Mouse (Mus musculus) hindbrain, embryonic 11.5 days (tissue): ENCODE measurements around the gene Nmu. TPM values are rescaled to one million over a fixed set of nuclear protein-coding genes. Genes with fewer than 3 reads are reported as not detected.

Experiments
- ATAC-seq: fragments of 200-750 bp; cut with Nextera tagmentation; 2 replicates; pipeline ENCODE4 v1.8.0; 2017; ENCODE audit warnings: mild to moderate bottlenecking, moderate TSS enrichment, moderate library complexity; ENCODE audit not compliant: low FRiP score
- DNase-seq: peaks from one replicate; pipeline ENCODE4 v3.0.0-alpha.2; 2015; ENCODE audit warnings: low spot score
- H3K27ac ChIP-seq: fragments of 300-500 bp; sonication (generic); 2 replicates; pipeline ENCODE4 v1.5.1; 2014; ENCODE audit warnings: mild to moderate bottlenecking, low read depth, low read length
- H3K27me3 ChIP-seq: fragments of 300-500 bp; sonication (generic); 2 replicates; pipeline ENCODE4 v1.6.1; 2014; ENCODE audit warnings: mild to moderate bottlenecking, low read length, moderate library complexity, mixed read lengths; ENCODE audit not compliant: control insufficient read depth, insufficient read depth
- H3K36me3 ChIP-seq: fragments of 300-500 bp; sonication (generic); 2 replicates; pipeline ENCODE4 v1.6.1; 2014; ENCODE audit warnings: mild to moderate bottlenecking, low read length, moderate library complexity, mixed read lengths; ENCODE audit not compliant: control insufficient read depth, insufficient read depth
- H3K4me1 ChIP-seq: fragments of 300-500 bp; sonication (generic); replicated peaks from 2 replicates; pipeline ENCODE4 v1.6.1; 2014; ENCODE audit warnings: low read length, mixed read lengths; ENCODE audit not compliant: control insufficient read depth, insufficient read depth
- H3K4me2 ChIP-seq: fragments of 300-500 bp; sonication (generic); replicated peaks from 2 replicates; pipeline ENCODE4 v1.6.1; 2014; ENCODE audit warnings: mild to moderate bottlenecking, low read depth, low read length
- H3K4me3 ChIP-seq: fragments of 300-500 bp; sonication (generic); 2 replicates; pipeline ENCODE4 v1.5.1; 2014; ENCODE audit warnings: low read depth, low read length
- H3K9ac ChIP-seq: fragments of 300-500 bp; sonication (generic); 2 replicates; pipeline ENCODE4 v1.6.1; 2014; ENCODE audit warnings: low read depth, low read length
- H3K9me3 ChIP-seq: fragments of 300-500 bp; sonication (generic); 2 replicates; pipeline ENCODE4 v1.6.1; 2016; ENCODE audit warnings: low read length; ENCODE audit not compliant: control insufficient read depth
- whole genome bisulfite sequencing: fragments of 180-500 bp; shearing (Covaris S2); extraction: QIAGEN DNeasy Blood & Tissue Kit; methylation state at CpG from one replicate; pipeline ENCODE4 v1.1.7; 2014; 5-methylcytosine and 5-hydroxymethylcytosine counted together
- polyA plus RNA-seq: library from polyadenylated mRNA; unstranded; fragments of >200 nt; fragmentation: Nextera tagmentation; extraction: Ambion mirVana; gene quantifications from 2 replicates; pipeline ENCODE4 v1.2.1, GENCODE M21; 2014

Nmu gene
- polyA plus RNA-seq, 1 experiment from 2014 or later = not detected

GRCm38 (mm10) chr5:76304452-76305341 lies 58.9 kb downstream of the Nmu start, which contains the start of gene Clock:
Gene Clock, minus strand, starts transcription at chr5:76304792.
- peak; percentile 88 for ATAC-seq
- DNase-seq = peak; percentile 93
- WGBS = under 1% methylated on average over 69 of the region's 104 CpGs
- Histone ChIP-seq H3K4me2 (peak within 1 kb of the TSS; percentile 56), H3K4me3 (peak within 1 kb of the TSS; percentile 76), H3K9me3 (no peaks in the 10 kb centered on the region), H3K27ac (peak within 1 kb of the TSS; percentile 98), H3K36me3 (no peaks in the 10 kb centered on the region), H3K4me1 (no peaks in the 10 kb centered on the region), H3K27me3 (no peaks in the 10 kb centered on the region), H3K9ac (peak within 1 kb of the TSS; percentile 84)

GRCm38 (mm10) chr5:76303745-76304451 lies 59.7 kb downstream of the Nmu start:
- ATAC-seq (peak; percentile 89), DNase-seq (peak; percentile 80)
- no peaks in the 10 kb centered on the region for H3K9me3 ChIP-seq
- peak overlapping the region; percentile 76 for H3K4me3 ChIP-seq
- no peaks in the 10 kb centered on the region for H3K4me1 ChIP-seq
- no peaks in the 10 kb centered on the region for H3K36me3 ChIP-seq
- H3K27me3 ChIP-seq = no peaks in the 10 kb centered on the region
- under 1% methylated on average over 49 of the region's 100 CpGs for WGBS
- peak overlapping the region; percentile 84 for H3K9ac ChIP-seq
- peak overlapping the region; percentile 98 for H3K27ac ChIP-seq
- H3K4me2 ChIP-seq = peak overlapping the region; percentile 56

GRCm38 (mm10) chr5:76303379-76303744 lies 60.2 kb downstream of the Nmu start:
- Histone ChIP-seq H3K27me3 (no peaks in the 10 kb centered on the region), H3K27ac (peak overlapping the region; percentile 98), H3K9me3 (no peaks in the 10 kb centered on the region), H3K36me3 (no peaks in the 10 kb centered on the region), H3K4me3 (peak overlapping the region; percentile 76), H3K9ac (peak overlapping the region; percentile 84), H3K4me1 (no peaks in the 10 kb centered on the region), H3K4me2 (peak overlapping the region; percentile 56)
- DNase-seq (no peak), ATAC-seq (no peak)
- 7% methylated on average over 11 of the region's 11 CpGs for WGBS

- ATAC-seq (no peak), DNase-seq (no peak)
- Histone ChIP-seq H3K4me3 (no peak overlapping the region), H3K36me3 (no peaks in the 10 kb centered on the region), H3K27ac (no peak overlapping the region), H3K27me3 (no peaks in the 10 kb centered on the region), H3K9ac (no peak overlapping the region), H3K4me2 (no peak overlapping the region), H3K9me3 (no peaks in the 10 kb centered on the region), H3K4me1 (no peaks in the 10 kb centered on the region)
- WGBS = 94% methylated on average over 2 of the region's 2 CpGs
Measured at GRCm38 (mm10) chr5:76302009-76302408, 61.6 kb downstream of the Nmu start.

- no peaks in the 10 kb centered on the region for H3K9me3 ChIP-seq
- WGBS = 89% methylated on average over 8 of the region's 8 CpGs
- H3K36me3 ChIP-seq = no peaks in the 10 kb centered on the region
- no peaks in the 10 kb centered on the region for H3K27me3 ChIP-seq
- no peak overlapping the region for H3K4me2 ChIP-seq
- H3K27ac ChIP-seq = no peak overlapping the region
- no peak for DNase-seq
- H3K4me1 ChIP-seq = no peaks in the 10 kb centered on the region
- no peak overlapping the region for H3K9ac ChIP-seq
- no peak for ATAC-seq
- H3K4me3 ChIP-seq = no peak overlapping the region
Measured at GRCm38 (mm10) chr5:76289234-76289691, 74.3 kb downstream of the Nmu start.

GRCm38 (mm10) chr5:76288256-76288655 lies 75.3 kb downstream of the Nmu start:
- Histone ChIP-seq H3K27me3 (no peaks in the 10 kb centered on the region), H3K4me1 (no peaks in the 10 kb centered on the region), H3K9ac (no peak overlapping the region), H3K4me2 (no peak overlapping the region), H3K9me3 (no peaks in the 10 kb centered on the region), H3K36me3 (no peaks in the 10 kb centered on the region), H3K4me3 (no peak overlapping the region), H3K27ac (no peak overlapping the region)
- ATAC-seq (no peak), DNase-seq (no peak)
- WGBS = 91% methylated on average over 3 of the region's 3 CpGs

- H3K4me3 ChIP-seq = no peak overlapping the region
- H3K4me1 ChIP-seq = no peaks in the 10 kb centered on the region
- ATAC-seq = no peak
- H3K9me3 ChIP-seq = no peaks in the 10 kb centered on the region
- H3K9ac ChIP-seq = no peak overlapping the region
- no peaks in the 10 kb centered on the region for H3K36me3 ChIP-seq
- H3K27me3 ChIP-seq = no peaks in the 10 kb centered on the region
- WGBS = 83% methylated on average over 5 of the region's 5 CpGs
- no peak overlapping the region for H3K4me2 ChIP-seq
- no peak for DNase-seq
- H3K27ac ChIP-seq = no peak overlapping the region
Measured at GRCm38 (mm10) chr5:76287062-76287461, 76.5 kb downstream of the Nmu start.

- H3K9ac ChIP-seq = no peak overlapping the region
- H3K27ac ChIP-seq = no peak overlapping the region
- WGBS = 49% methylated on average over 4 of the region's 4 CpGs
- DNase-seq (no peak), ATAC-seq (no peak)
- H3K9me3 ChIP-seq = no peaks in the 10 kb centered on the region
- H3K4me2 ChIP-seq = no peak overlapping the region
- H3K36me3 ChIP-seq = no peaks in the 10 kb centered on the region
- no peaks in the 10 kb centered on the region for H3K4me1 ChIP-seq
- no peak overlapping the region for H3K4me3 ChIP-seq
- no peaks in the 10 kb centered on the region for H3K27me3 ChIP-seq
Measured at GRCm38 (mm10) chr5:76285699-76286098, 77.9 kb downstream of the Nmu start.
